Mouse (Mus musculus): ENCODE measurements around the gene Eaf2. TPM values are rescaled to one million over a fixed set of nuclear protein-coding genes. Genes with fewer than 3 reads are reported as not detected.

The Eaf2 gene
- polyA plus RNA-seq, 1 experiment, result 9.2 TPM

DNA sequence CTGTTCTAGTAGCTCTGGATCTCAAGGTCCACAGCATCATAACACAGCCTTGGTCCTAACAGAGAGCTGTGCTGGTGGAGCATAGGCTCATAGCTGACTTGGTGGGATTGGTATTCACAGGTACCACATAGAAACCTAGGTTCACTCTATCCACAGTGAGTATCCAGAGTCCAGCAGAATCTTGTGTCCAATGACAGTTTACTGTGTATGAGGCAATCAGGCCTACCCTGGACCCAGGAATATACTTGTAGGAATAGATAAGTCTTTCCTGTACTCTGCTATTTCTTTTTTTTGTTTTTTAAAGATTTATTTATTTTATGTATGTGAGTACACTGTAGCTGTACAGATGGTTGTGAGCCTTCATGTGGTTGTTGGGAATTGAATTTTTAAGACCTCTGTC is 57.9 kb downstream of the Eaf2 start:
- no peak overlapping the region for H3K4me3 ChIP-seq (ENCODE audit: insufficient read depth, low read depth, low read length)

DNA sequence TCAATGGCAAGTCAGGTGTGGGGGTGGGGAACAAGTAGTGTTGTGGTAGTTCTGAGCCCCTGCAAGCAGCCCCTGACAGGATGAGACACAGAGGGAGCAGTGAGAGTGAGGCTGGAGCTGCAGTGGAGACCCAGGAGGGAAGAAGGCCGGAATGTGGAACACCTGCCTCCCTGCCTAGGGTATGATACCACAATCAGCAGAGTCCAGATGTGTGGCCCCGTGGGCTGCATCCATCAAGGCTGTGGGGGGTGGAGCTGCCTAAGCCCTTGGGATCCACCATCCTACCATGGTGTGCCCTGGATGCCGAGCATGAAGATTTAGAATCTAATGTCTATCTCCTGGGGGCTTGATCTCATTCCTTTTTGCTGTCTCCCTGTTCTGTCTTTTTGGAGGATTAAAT is 61.1 kb downstream of the Eaf2 start:
- no peaks in the 10 kb centered on the region for H3K4me1 ChIP-seq (ENCODE audit: control insufficient read depth, insufficient read depth, insufficient read length, low read length)
- no peak overlapping the region for H3K4me3 ChIP-seq (ENCODE audit: insufficient read depth, low read depth, low read length)
- no peak overlapping the region for H3K27ac ChIP-seq (replicated peaks; ENCODE audit: low read depth, low read length)

More for the DNA sequence above, 57.9 kb downstream of the Eaf2 start:
- H3K27ac ChIP-seq (replicated peaks; ENCODE audit: low read depth, low read length), result no peak overlapping the region
- no peaks in the 10 kb centered on the region for H3K4me1 ChIP-seq (ENCODE audit: control insufficient read depth, insufficient read depth, insufficient read length, low read length)

DNA sequence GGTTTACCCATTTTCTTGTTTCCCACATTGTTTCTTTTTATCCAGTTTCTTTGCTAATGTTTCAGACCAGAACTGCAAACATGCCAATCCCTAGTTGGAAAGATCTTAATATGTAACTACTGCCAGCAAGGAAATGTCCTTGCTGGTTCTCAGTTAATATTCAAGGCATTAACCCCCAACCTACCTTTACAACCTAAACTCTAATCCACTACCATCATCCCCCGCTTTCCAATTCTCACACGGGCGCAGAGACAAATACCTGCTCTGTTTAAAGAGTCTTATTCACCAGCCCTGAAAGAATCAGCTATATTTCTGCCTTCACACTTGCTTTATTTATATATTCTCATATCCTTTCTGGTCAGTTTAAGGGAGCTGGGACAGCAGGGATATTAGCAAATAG is 66.2 kb downstream of the Eaf2 start:
- Histone ChIP-seq H3K4me1 (ENCODE audit: control insufficient read depth, insufficient read depth, insufficient read length, low read length) (no peaks in the 10 kb centered on the region), H3K27ac (replicated peaks; ENCODE audit: low read depth, low read length) (no peak overlapping the region), H3K4me3 (ENCODE audit: insufficient read depth, low read depth, low read length) (no peak overlapping the region)

DNA sequence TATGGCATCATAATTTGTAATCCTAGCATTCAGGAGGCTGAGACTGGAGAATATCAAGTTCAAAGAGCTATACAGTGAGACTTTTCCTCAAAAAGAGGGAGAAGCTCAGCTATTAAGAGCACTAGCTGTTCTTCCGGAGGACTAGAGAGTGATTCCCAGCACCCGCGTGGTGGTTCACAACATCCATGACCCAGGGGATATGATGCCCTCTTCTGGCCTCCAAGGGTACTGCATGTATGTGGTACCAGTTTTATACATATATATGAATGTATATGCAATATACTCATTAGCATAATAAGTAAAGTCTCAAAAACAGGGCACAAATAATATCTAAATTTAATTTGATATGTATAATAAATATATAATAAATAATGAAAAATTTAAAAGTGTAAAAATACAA is 72.4 kb downstream of the Eaf2 start:
- H3K4me1 ChIP-seq (ENCODE audit: control insufficient read depth, insufficient read depth, insufficient read length, low read length), result no peaks in the 10 kb centered on the region
- H3K27ac ChIP-seq (replicated peaks; ENCODE audit: low read depth, low read length), result no peak overlapping the region
- no peak overlapping the region for H3K4me3 ChIP-seq (ENCODE audit: insufficient read depth, low read depth, low read length)

DNA sequence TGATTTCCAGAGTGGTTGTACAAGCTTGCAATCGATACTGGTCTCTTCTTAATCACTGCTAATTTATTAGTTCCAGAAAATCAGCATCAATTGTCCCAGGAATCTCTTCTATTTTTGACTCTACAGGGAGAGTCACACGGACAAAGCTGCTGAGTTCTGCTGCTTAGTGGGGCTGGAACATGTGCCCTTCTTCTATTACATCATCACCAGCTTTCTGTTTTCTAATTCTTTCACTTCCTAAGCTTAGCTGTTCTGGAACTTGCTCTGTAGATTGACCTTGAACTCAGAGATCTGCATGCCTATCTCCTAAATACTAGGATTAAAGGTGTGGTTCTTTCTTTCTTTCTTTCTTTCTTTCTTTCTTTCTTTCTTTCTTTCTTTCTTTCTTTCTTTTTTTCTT is 76.5 kb downstream of the Eaf2 start:
- H3K4me1 ChIP-seq (ENCODE audit: control insufficient read depth, insufficient read depth, insufficient read length, low read length), result no peaks in the 10 kb centered on the region
- no peak overlapping the region for H3K4me3 ChIP-seq (ENCODE audit: insufficient read depth, low read depth, low read length)
- no peak overlapping the region for H3K27ac ChIP-seq (replicated peaks; ENCODE audit: low read depth, low read length)

DNA sequence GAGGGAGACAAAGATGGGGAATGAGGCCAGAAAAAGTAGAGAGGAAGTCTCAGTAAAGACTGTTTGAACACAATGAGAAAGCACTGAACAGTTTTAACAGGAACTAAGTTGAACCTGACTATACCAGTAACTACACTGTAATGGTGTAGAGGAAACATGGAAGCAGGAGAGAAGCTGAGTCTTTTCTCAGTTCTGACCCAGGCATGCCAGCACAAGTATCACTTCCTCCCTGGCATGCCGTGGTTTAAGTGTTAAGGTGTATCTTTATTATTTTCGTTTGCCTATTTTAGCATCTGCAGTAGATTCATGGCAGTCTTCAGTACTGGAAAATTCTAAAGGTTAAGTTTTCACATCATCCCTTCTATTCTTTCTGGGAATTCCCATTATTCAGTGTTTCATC is 79.8 kb downstream of the Eaf2 start:
- Histone ChIP-seq H3K4me1 (ENCODE audit: control insufficient read depth, insufficient read depth, insufficient read length, low read length) (no peaks in the 10 kb centered on the region), H3K4me3 (ENCODE audit: insufficient read depth, low read depth, low read length) (no peak overlapping the region), H3K27ac (replicated peaks; ENCODE audit: low read depth, low read length) (no peak overlapping the region)

DNA sequence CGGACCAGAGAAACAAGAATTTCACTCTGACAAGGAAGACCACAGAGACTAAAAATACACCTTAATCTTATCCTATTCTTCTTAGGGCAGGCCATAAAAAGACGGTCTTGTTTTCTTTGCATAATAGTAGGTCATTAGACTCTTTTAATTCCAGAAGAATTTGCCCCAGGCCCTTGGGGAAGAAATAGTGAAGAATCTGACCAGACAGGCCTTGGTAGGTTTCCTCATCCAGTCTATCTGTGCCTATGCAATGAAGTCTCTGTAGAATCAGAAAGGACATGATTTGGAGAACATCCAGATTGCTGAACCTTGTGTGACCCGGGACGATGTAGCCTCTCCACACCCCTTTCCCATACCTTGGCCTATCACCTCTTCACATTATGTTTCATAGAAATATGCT is 84.6 kb downstream of the Eaf2 start:
- H3K4me1 ChIP-seq (ENCODE audit: control insufficient read depth, insufficient read depth, insufficient read length, low read length), result no peaks in the 10 kb centered on the region
- H3K4me3 ChIP-seq (ENCODE audit: insufficient read depth, low read depth, low read length), result no peak overlapping the region
- H3K27ac ChIP-seq (replicated peaks; ENCODE audit: low read depth, low read length), result no peak overlapping the region

DNA sequence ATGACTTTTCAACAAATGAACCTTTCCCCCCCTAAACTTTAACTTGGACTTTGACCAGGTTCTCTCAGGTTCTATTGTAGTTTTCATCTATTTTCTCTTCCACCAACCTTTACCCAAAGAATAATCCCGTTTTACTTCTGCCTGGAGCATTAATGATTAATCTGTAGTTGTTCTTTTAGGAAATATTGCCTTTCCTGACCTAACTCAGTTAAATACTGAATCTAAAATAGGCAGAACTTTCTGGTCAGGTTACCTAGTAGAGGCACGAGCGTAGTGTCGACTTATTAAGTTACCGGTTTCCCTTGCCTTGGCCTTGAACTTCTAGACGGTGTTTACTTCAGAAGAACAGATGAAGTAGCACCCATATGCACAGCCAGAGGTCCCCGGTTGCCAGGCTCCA is 88.3 kb downstream of the Eaf2 start:
- no peak overlapping the region for H3K4me3 ChIP-seq (ENCODE audit: insufficient read depth, low read depth, low read length)
- peaks cover 4% of the 10 kb centered on the region; the same call in 1 of the 2 replicates for H3K4me1 ChIP-seq (ENCODE audit: control insufficient read depth, insufficient read depth, insufficient read length, low read length)
- no peak overlapping the region for H3K27ac ChIP-seq (replicated peaks; ENCODE audit: low read depth, low read length)

DNA sequence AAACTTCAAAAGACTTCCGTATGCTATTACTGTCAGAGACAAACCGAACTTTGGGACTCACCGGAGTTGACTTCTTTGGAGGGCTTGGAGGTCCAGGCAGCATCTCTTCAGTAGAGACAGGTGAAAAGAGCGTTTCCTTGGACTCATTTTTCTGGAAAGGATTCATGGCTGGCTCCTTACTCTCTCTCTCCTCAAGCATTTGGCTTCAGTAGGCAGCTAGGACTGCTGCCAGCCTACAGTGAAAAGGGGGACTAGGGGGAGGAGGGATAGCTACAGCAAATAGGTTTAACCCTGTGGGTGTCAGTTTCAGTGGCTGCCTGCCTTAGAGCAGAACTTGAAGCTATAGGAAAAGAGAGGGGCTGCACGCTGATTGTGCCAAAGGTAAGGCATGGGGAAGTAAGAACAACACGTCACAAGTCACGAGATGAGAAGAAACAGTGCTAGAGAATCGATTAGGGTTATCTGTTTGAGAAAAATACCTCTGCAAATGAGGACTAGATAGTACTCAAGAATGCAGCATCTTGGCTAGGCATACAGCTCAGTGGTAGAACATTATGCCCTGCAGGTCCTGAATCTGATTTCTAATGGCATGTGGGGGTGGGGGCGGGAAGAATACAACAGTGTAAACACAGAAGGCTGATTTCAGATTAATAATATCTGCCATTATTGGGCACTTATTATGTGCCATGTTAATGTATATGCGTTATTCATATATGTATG is 90.0 kb downstream of the Eaf2 start, which contains the start of gene Slc15a2:
Slc15a2 (minus strand) TSS at position 369 of the 720 bp plus-strand sequence.
- Histone ChIP-seq H3K4me1 (ENCODE audit: control insufficient read depth, insufficient read depth, insufficient read length, low read length) (peaks cover 4% of the 10 kb centered on the region; the same call in 1 of the 2 replicates), H3K4me3 (ENCODE audit: insufficient read depth, low read depth, low read length) (no peak within 1 kb of the TSS), H3K27ac (replicated peaks; ENCODE audit: low read depth, low read length) (no peak within 1 kb of the TSS)

DNA sequence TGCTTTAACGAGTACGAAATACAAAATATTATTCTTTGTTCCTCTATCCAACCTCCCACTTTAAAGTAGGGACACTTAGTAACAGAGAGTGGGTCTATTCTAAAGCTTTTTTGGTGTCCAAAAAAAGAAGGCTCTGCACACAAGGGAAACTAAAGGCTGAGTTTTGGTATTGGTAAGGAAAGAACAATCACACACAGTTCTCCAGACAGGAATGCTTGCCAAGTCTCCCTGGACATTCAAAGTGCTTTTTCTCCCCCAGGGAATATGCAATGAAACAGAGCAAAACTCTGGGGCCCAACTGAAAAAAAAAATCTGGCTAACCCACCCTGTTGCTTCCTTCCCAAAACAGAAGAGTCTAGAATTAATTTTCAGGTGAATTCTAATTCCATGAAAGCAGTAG is 90.7 kb downstream of the Eaf2 start:
- H3K4me1 ChIP-seq (ENCODE audit: control insufficient read depth, insufficient read depth, insufficient read length, low read length), result peaks cover 4% of the 10 kb centered on the region; the same call in 1 of the 2 replicates
- no peak overlapping the region for H3K27ac ChIP-seq (replicated peaks; ENCODE audit: low read depth, low read length)
- no peak overlapping the region for H3K4me3 ChIP-seq (ENCODE audit: insufficient read depth, low read depth, low read length)

DNA sequence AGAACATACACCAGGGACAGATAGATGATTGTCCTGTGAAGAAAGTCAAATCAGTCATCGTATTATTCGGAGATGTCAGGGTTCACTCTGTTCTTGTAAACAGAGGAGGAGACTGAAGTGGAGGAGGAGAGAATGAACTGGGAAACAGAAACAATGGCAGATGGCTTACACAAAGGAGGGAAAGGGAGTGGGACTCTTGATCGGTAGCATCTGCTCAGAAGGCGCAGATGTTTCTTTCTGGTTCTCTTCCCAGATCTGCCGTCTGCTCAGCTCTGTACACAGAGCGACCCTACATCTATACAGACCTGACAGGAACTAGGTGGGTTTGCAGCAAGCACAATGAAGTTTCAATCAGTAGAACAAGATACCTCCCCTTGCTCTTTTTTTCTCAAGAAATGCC is 99.1 kb downstream of the Eaf2 start:
- Histone ChIP-seq H3K27ac (replicated peaks; ENCODE audit: low read depth, low read length) (no peak overlapping the region), H3K4me3 (ENCODE audit: insufficient read depth, low read depth, low read length) (no peak overlapping the region), H3K4me1 (ENCODE audit: control insufficient read depth, insufficient read depth, insufficient read length, low read length) (no peaks in the 10 kb centered on the region)

DNA sequence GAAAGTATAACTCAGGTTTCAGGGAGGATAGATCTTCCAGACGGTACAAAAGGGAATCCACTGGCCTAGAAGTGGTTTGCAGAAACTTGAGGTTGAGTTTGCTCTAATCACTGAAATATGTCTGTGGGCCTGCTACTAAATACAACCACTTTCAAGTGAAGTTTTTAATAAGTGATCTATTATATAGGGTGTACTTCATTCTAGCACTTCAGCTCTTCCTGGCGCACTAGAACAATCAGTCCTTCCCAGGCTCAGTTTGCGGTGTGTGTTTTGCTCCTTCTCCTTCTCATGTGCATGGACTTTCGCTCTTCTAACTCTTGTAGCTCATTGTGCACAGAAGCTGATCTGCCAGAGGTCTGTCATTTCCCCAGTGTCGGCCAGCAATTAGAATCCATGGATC is 101.8 kb downstream of the Eaf2 start:
- H3K27ac ChIP-seq (replicated peaks; ENCODE audit: low read depth, low read length), result no peak overlapping the region
- no peaks in the 10 kb centered on the region for H3K4me1 ChIP-seq (ENCODE audit: control insufficient read depth, insufficient read depth, insufficient read length, low read length)
- no peak overlapping the region for H3K4me3 ChIP-seq (ENCODE audit: insufficient read depth, low read depth, low read length)

DNA sequence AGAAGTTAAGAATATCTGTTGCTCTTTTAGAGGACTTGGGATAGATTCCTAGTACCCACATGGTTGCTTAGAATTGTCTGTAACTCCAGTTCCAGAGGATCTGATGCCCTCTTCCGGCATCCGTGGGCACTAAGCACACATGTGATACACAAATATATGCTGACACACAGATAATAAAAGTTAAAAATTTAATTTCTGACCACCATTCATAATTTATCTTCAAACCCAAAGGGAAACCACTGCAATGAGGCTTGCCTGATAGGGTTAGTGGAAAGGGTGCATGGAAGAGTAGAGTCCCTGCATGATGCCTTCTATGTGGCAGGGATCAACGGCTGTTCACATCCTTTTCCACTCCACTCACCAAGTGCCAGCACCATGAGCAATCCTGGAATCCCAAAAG is 103.1 kb downstream of the Eaf2 start:
- H3K27ac ChIP-seq (replicated peaks; ENCODE audit: low read depth, low read length), result no peak overlapping the region
- H3K4me3 ChIP-seq (ENCODE audit: insufficient read depth, low read depth, low read length), result no peak overlapping the region
- H3K4me1 ChIP-seq (ENCODE audit: control insufficient read depth, insufficient read depth, insufficient read length, low read length), result no peaks in the 10 kb centered on the region

DNA sequence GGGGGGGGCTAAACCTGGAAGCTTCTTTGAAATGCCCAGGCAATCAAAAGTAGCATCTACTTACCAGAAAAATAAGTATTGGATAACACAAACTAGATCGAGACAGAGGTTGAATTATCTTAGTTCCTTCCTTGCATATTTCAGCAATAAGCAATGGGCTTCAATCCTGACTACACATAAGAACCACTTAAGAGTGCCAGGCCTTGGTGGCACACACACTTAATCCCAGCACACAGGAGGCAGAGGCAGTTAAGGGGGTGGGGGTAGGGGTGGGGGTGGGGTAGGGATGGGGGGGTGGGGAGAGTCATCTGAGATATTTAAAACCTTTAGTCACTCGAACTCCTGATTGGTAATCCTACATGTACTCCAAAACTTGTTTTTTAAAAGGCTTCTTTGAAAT is 103.6 kb downstream of the Eaf2 start:
- no peaks in the 10 kb centered on the region for H3K4me1 ChIP-seq (ENCODE audit: control insufficient read depth, insufficient read depth, insufficient read length, low read length)
- no peak overlapping the region for H3K4me3 ChIP-seq (ENCODE audit: insufficient read depth, low read depth, low read length)
- H3K27ac ChIP-seq (replicated peaks; ENCODE audit: low read depth, low read length), result no peak overlapping the region

DNA sequence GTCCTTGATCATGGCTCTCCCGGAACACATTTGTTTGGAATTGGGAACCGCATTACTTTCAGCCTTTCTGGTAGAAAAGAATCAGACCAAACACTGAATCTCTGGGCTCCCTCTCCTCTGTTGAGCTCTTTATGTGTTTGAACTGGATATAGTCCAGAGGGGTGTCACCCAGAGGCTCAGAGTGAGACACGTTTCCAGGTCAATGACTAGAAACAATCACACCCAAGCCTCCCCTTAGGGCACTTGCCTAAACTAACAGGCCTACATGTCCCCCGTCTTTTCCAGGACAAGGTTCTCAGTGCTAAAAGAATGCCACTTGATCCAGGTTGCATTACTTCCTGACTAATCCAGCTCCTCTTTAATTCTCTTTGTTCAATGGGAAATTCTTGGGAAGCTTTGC is 104.0 kb downstream of the Eaf2 start:
- H3K27ac ChIP-seq (replicated peaks; ENCODE audit: low read depth, low read length), result no peak overlapping the region
- H3K4me3 ChIP-seq (ENCODE audit: insufficient read depth, low read depth, low read length), result no peak overlapping the region

DNA sequence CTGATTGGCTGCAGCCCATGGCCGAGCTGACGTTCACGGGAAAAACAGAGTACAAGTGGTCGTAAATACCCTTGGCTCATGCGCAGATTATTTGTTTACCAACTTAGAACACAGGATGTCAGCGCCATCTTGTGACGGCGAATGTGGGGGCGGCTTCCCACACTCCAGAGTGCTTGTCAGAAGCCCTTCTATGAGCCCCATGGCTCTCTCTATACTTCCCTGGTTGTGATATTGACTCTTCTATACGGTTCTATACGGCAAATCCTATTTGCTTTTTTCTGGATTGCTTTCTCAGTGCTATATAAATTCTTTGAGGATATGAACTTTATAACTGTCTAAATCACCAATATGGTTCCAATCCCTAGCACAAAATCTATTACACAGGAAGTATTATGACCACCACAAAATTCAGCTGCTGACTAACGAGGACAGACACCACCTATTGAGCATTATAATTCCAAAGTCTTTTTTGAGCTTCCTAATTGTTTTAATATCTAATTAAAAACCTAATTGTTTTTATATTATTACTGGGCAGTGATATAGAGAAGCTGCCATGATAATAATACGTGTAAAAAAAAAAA is 104.5 kb downstream of the Eaf2 start:
- H3K4me3 ChIP-seq (ENCODE audit: insufficient read depth, low read depth, low read length), result no peak overlapping the region
- no peaks in the 10 kb centered on the region for H3K4me1 ChIP-seq (ENCODE audit: control insufficient read depth, insufficient read depth, insufficient read length, low read length)

More for the DNA sequence above, 104.0 kb downstream of the Eaf2 start:
- H3K4me1 ChIP-seq (ENCODE audit: control insufficient read depth, insufficient read depth, insufficient read length, low read length), result no peaks in the 10 kb centered on the region

More for the DNA sequence above, 104.5 kb downstream of the Eaf2 start:
- H3K27ac ChIP-seq (replicated peaks; ENCODE audit: low read depth, low read length), result no peak overlapping the region
